Mouse (Mus musculus): Measurements from ENCODE around the gene Wnk2.
A peak's percentile ranks its signal among the peaks of the same experiment; 100 is the strongest.

- TF ChIP-seq POLR2A (IDR thresholded peaks at IDR 0.05; ENCODE audit: low read depth, low read length) (no peak), CTCF (IDR thresholded peaks at IDR 0.05; ENCODE audit: borderline replicate concordance, insufficient read depth, low read length) (peak; percentile 6; the same call in 1 of the 2 replicates)
These were observed 8.8 kb upstream of the Wnk2 start for GRCm38 (mm10) chr13:49156645-49157044.

All from embryonic fibroblast, embryonic 13.5 days (primary cell).